Mouse (Mus musculus) T-cell, adult 66 days (primary cell): ENCODE data around the gene Lrrc75b. TPM values are rescaled to one million over a fixed set of nuclear protein-coding genes. Genes with fewer than 3 reads are reported as not detected.

Experiments used
- total RNA-seq, 2 experiments: library from RNA; stranded (reverse); gene quantifications; 3 replicates in 1 of 2; 4 replicates in 1 of 2; pipeline ENCODE4 v1.2.4; 2023

Gene Lrrc75b
- 10 to 100 TPM; 10.4 to 12.5 TPM for total RNA-seq

DNA sequence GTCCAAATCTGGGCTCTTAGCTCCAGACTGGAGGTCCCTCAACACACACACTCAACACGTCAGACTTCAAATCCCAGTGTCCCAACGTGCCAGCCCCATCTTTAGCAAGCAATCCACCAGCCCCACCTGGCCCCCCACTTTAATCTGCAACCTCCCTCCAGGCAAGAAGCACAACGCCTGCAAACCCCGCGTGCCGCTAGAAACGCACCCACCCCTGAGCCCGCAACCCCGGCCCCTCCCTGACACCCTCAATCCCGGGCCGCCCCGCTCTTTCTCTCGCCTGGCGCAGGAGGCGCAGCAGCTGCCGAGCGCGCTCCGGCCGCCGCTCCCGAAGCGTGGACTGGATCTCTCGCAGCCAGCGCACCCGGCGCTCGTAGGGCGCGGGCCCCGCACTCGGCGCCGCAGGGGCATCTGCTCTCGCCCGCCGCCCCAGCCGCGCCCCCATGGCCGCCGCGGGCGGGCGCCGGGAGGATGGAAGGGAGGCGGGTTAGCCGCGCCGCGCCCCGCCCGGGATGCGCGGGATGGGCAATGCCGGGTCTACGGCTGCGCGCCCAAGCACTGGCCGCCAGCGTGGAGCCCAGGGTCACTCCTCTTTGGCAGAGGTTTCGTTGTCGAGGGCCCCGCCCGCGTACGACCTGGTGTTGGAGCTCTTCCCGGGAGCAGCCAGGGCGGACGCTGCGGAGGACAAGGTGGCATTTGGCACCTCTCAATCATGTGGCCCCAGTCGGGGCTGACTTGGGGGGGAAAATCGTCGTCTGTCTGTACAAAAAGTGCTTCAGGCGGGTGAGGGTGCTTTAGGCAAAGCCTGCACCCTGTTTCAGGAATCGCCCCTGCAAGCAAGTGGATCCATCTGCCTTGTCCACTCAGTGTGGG lies at the start of gene Lrrc75b:
TSS of gene Lrrc75b (minus strand) at position 655 of the 873 bp plus-strand sequence.

DNA sequence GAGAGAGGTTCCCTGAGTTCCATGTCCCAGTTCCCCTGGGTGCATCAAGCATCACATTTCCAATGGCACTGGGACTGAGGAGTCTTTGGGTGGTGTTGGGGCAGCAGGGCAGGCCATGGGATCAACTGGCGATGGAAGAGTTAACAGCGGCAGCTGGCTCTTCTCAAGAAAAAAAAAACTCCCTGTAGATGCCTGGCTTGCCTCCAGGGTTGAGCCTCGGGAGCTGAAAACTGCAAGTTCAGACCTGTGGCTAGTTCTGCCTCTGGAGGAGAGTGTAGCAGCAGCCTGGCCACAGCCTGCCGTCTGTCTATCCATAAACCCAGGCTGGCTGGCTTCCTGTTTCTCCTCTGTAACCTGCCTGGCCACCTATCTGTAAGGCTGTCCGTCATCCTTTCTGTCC lies 29.0 kb upstream of the Lrrc75b start, which contains the start of gene Ggt5:
TSS of gene Ggt5 (plus strand) at position 212 of the 400 bp plus-strand sequence.

DNA sequence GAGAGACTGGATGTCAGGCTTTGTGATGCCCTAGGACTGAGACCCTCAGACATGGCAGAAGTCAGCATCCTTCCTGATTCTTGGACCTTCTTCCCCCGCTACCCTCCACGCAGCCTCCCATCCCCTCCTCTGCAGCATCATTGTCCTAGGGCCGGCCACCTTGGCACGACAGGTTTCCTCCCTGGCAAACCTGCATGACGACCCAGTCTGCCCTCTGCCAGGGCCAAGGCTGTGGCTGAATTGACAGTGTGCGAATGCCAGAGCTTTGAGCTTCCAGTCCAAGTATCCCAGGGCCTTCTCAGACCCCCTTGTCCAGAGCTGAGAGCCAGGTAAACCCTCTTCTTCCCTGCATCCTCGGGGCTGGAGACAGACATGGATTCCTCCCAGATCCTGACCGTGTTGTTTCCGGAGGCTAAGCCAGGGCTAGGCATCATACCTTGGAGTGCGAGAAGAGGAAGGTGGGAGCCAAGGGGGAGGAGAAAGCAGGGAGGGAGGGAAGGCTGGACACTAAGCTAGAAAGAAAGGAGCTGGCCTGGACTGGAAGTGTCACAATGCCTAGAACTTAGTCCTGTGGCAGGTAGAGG lies 1.0 kb upstream of the Lrrc75b start, which contains the start of gene Ggt1:
TSS of gene Ggt1 (plus strand) at position 534 of the 584 bp plus-strand sequence.

DNA sequence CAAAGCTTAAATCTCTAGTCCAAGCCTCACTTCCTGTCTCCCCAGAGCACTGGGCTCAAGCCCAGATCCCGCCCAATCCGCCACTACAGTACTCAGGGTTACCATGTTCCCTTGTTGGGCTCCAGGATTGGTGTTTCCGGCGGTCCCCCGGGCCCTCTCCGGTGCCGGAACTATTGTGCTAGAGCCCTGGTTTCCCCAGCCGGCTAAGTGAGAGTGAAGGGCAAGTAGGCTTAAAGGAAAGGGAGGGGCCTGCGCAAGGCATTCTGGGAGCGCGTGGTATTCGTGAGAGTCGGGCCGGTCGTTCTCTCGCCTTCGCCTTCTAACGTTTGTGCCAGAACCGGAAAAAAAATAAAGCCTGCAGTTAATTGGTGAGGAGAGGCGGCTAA lies 42.4 kb downstream of the Lrrc75b start, which contains the start of gene Gucd1:
TSS of gene Gucd1 (minus strand) at position 215 of the 386 bp plus-strand sequence.

DNA sequence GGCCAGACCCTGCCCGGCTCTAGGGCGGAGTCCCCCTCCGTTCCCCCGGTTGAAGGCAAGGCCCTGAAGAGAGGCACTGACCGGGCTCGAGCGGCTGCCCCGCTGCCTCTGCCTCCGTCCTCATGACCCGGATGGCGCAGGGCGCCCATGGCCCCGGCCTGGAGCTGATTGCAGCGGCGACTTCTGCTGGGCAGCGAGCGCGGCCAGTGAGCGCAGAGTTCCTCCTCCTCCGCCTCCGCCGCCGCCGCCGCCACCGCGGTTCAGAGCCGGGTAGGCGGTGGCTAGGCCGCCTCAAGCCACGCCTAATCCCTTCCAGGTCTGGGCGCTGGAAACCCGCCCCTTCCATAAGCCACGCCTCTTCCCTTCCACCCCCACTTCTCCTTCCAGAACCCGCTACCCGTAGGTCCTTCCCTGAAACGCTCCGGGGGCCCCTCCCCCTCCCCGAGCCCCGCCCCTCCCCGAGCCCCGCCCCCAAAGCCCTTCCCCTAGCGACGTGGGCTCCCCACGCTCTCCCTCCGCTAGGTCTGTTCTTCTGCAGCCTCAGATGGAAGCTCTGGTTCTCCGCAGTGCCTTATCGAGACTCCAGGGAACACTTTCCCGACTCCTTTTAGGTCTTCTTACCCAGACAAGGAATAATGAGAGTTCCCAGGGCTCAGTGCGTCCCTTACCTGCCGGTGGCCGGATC lies 42.9 kb downstream of the Lrrc75b start, which contains the start of gene Snrpd3:
TSS of gene Snrpd3 (plus strand) at position 479 of the 685 bp plus-strand sequence.

Other genes with a start within 250 kb of the Lrrc75b start
- 10 to 100 TPM; 23.7 to 29.3 TPM for gene Adora2a, start 243.5 kb downstream of the Lrrc75b start, total RNA-seq
- gene Upb1, start 159.2 kb downstream of the Lrrc75b start, total RNA-seq: 1 to 10 TPM in 1 of 2 experiments, under 1 TPM in 1; 0.80 to 1.2 TPM
- 100 to 1,000 TPM; 124 to 130 TPM for gene Snrpd3, start 42.8 kb downstream of the Lrrc75b start, total RNA-seq
- gene Gucd1, start 42.4 kb downstream of the Lrrc75b start, total RNA-seq: 10 to 100 TPM; 63.7 to 72.9 TPM
- 10 to 100 TPM; 37.4 to 48.9 TPM for gene Ggt1, start 1.3 kb upstream of the Lrrc75b start, total RNA-seq
- gene Ggt5, start 29.0 kb upstream of the Lrrc75b start, total RNA-seq: 10 to 100 TPM; 21.1 to 25.9 TPM
- 1 to 10 TPM; 4.7 to 7.4 TPM for gene Susd2, start 83.7 kb upstream of the Lrrc75b start, total RNA-seq
- 100 to 1,000 TPM; 103 to 130 TPM for gene Cabin1, start 204.0 kb upstream of the Lrrc75b start, total RNA-seq
- 10 to 100 TPM; 24.3 to 27.3 TPM for gene Ddt, start 213.1 kb upstream of the Lrrc75b start, total RNA-seq
- not detected for gene Gm20441, start 220.6 kb upstream of the Lrrc75b start, total RNA-seq
- 1 to 10 TPM; 3.7 to 5.7 TPM for gene Gstt3, start 221.1 kb upstream of the Lrrc75b start, total RNA-seq
- gene Gstt1, start 238.3 kb upstream of the Lrrc75b start, total RNA-seq: not detected